Mouse (Mus musculus): ENCODE measurements around the gene Amhr2. TPM values are rescaled to one million over a fixed set of nuclear protein-coding genes. Genes with fewer than 3 reads are reported as not detected.

Gene Amhr2
- total RNA-seq (2021) = 1 to 10 TPM in 1 of 2 experiments, under 1 TPM in 1; 0.98 to 3.2 TPM
- long read RNA-seq, experiment 1 = 0 reads
- long read RNA-seq, experiment 2 = 0 reads

GRCm38 (mm10) chr15:102445146-102445545 lies at the start of gene Amhr2:
Gene Amhr2, plus strand, starts transcription at chr15:102445367.
- DNase-seq (ENCODE audit: extremely low spot score in 1 of 2, low spot score in 2 of 2) = no peak
- no peak within 1 kb of the TSS for H3K4me3 ChIP-seq
- no peak within 1 kb of the TSS for H3K27ac ChIP-seq
- TF ChIP-seq CTCF (IDR thresholded peaks at IDR 0.05) = no peak
- intact Hi-C loops (cut with DNase I) = no loop called here

GRCm38 (mm10) chr15:102398629-102399028 lies 46.5 kb upstream of the Amhr2 start:
- intact Hi-C loops (cut with DNase I) = no loop called here
- TF ChIP-seq CTCF (IDR thresholded peaks at IDR 0.05) = no peak

GRCm38 (mm10) chr15:102399229-102400221 lies 45.6 kb upstream of the Amhr2 start:
- Histone ChIP-seq H3K27ac (peak overlapping the region; percentile 91), H3K4me3 (peak overlapping the region; percentile 47)
- intact Hi-C loops (cut with DNase I) = no loop called here
- TF ChIP-seq CTCF (IDR thresholded peaks at IDR 0.05) = no peak; the same call in 1 of the 2 replicates
- peak; percentile 55 to 62 for DNase-seq (ENCODE audit: extremely low spot score in 1 of 2, low spot score in 2 of 2)

More at GRCm38 (mm10) chr15:102398629-102399028, 46.5 kb upstream of the Amhr2 start:
- H3K4me3 ChIP-seq = no peak overlapping the region
- no peak for DNase-seq (ENCODE audit: extremely low spot score in 1 of 2, low spot score in 2 of 2)
- H3K27ac ChIP-seq = no peak overlapping the region

GRCm38 (mm10) chr15:102400476-102401045 lies 44.6 kb upstream of the Amhr2 start:
- no peak for TF ChIP-seq CTCF (IDR thresholded peaks at IDR 0.05)
- Histone ChIP-seq H3K4me3 (no peak overlapping the region), H3K27ac (peak overlapping the region; percentile 91)
- DNase-seq (ENCODE audit: extremely low spot score in 1 of 2, low spot score in 2 of 2) = no peak
- intact Hi-C loops (cut with DNase I) = no loop called here

- DNase-seq (ENCODE audit: extremely low spot score in 1 of 2, low spot score in 2 of 2) = no peak
- intact Hi-C loops (cut with DNase I) = no loop called here
- Histone ChIP-seq H3K27ac (no peak overlapping the region), H3K4me3 (no peak overlapping the region)
- no peak for TF ChIP-seq CTCF (IDR thresholded peaks at IDR 0.05)
Measured at GRCm38 (mm10) chr15:102401278-102401677, 43.9 kb upstream of the Amhr2 start.

- Histone ChIP-seq H3K27ac (no peak overlapping the region), H3K4me3 (no peak overlapping the region)
- DNase-seq (ENCODE audit: extremely low spot score in 1 of 2, low spot score in 2 of 2) = no peak
- intact Hi-C loops (cut with DNase I) = no loop called here
- TF ChIP-seq CTCF (IDR thresholded peaks at IDR 0.05) = no peak
Measured at GRCm38 (mm10) chr15:102402210-102402609, 43.0 kb upstream of the Amhr2 start.

GRCm38 (mm10) chr15:102404608-102405488 lies 40.3 kb upstream of the Amhr2 start:
- TF ChIP-seq CTCF (IDR thresholded peaks at IDR 0.05) = peak; percentile 60
- DNase-seq (ENCODE audit: extremely low spot score in 1 of 2, low spot score in 2 of 2) = no peak
- H3K4me3 ChIP-seq = peak overlapping the region; percentile 63
- intact Hi-C loops (cut with DNase I) = loop anchor here (1.0 to 5.0 kb wide), 2 partner anchors 65 to 112 kb away; partner anchors contain the start of genes Map3k12, Pcbp2 and Tarbp2
- H3K27ac ChIP-seq = peak overlapping the region; percentile 97

- intact Hi-C loops (cut with DNase I) = loop anchor here (1.0 to 5.0 kb wide), 2 partner anchors 65 to 112 kb away; partner anchors contain the start of genes Map3k12, Pcbp2 and Tarbp2
- DNase-seq (ENCODE audit: extremely low spot score in 1 of 2, low spot score in 2 of 2) = peak; percentile 98 to 99
- H3K27ac ChIP-seq = peak within 1 kb of the TSS; percentile 97
- peak within 1 kb of the TSS; percentile 65 for H3K4me3 ChIP-seq
- TF ChIP-seq CTCF (IDR thresholded peaks at IDR 0.05) = no peak; the same call in 1 of the 2 replicates
Measured at GRCm38 (mm10) chr15:102405489-102406195, 39.5 kb upstream of the Amhr2 start, which contains the start of gene Sp1. Gene Sp1, plus strand, starts transcription at chr15:102406143.

GRCm38 (mm10) chr15:102406196-102406911 lies 38.8 kb upstream of the Amhr2 start:
- intact Hi-C loops (cut with DNase I) = loop anchor here (5.0 kb wide), 1 partner anchor 111 kb away; the partner anchor contains the start of genes Map3k12 and Tarbp2
- TF ChIP-seq CTCF (IDR thresholded peaks at IDR 0.05) = no peak
- Histone ChIP-seq H3K4me3 (peak overlapping the region; percentile 65), H3K27ac (peak overlapping the region; percentile 86)
- DNase-seq (ENCODE audit: extremely low spot score in 1 of 2, low spot score in 2 of 2) = peak; percentile 59 to 75
